Mouse (Mus musculus): Measurements from ENCODE around the gene Cdc42ep2. TPM values are rescaled to one million over a fixed set of nuclear protein-coding genes. Genes with fewer than 3 reads are reported as not detected.
"Not testable (repeated sequence)": the region's sequence is repeated elsewhere in the genome, so short reads cannot be mapped to it uniquely, and the experiment has no call there.

Gene Cdc42ep2
- polyA plus RNA-seq, 1 experiment from 2014 or later = 9.3 TPM

DNA sequence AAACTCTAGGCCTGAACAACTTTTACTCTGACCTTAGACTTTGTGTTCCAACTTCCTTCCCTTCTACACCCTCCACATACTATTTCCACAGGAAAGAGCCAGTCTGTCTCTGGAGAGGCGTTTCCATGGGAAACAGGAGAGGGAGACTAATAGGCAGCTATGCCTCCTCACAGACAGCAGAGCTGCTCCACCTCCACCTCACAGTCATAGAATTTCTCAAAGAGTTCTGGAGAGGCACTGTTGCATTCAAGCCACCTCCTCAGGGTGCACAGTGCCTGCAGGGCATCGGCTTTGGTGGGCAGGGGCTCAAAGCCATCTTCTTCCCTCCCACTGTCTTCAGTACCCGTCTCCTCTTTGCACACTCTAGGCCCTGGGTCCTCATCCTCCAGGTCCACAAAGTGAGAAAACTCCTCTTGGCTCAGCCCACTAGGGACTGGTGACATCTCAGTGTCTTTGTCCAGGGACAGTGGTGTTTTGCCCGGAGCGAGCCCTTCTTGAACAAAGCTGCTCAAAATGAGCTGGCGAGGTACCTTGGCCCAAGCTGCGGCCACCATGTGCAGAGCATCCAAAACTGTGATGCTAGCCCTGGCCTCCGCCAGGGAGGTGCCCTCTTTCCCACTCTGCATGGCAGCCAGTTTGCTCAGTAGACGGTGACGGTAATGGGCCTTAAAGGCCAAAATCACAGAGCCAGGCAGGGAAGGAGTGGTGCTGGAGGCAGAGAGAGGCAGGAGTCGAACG is 32.9 kb downstream of the Cdc42ep2 start:
- Histone ChIP-seq H3K36me3 (ENCODE audit: control insufficient read depth, insufficient read depth, low read length) (peaks cover 28% of the 10 kb centered on the region), H3K4me2 (ENCODE audit: low read length) (no peak overlapping the region), H3K27me3 (replicated peaks; ENCODE audit: control insufficient read depth, insufficient read depth, low read length) (no peaks in the 10 kb centered on the region), H3K27ac (ENCODE audit: low read depth) (no peak overlapping the region), H3K4me3 (ENCODE audit: low read depth, low read length) (no peak overlapping the region), H3K9ac (ENCODE audit: low read length) (no peak overlapping the region), H3K9me3 (ENCODE audit: control insufficient read depth, low read length) (no peaks in the 10 kb centered on the region), H3K4me1 (replicated peaks; ENCODE audit: control insufficient read depth, insufficient read depth, low read length) (peaks cover 6% of the 10 kb centered on the region)
- DNase-seq (ENCODE audit: low spot score) (no peak), ATAC-seq (replicated peaks; ENCODE audit: low FRiP score, low TSS enrichment, low read depth) (no peak)
- 95% methylated on average over 12 of the region's 12 CpGs for WGBS

DNA sequence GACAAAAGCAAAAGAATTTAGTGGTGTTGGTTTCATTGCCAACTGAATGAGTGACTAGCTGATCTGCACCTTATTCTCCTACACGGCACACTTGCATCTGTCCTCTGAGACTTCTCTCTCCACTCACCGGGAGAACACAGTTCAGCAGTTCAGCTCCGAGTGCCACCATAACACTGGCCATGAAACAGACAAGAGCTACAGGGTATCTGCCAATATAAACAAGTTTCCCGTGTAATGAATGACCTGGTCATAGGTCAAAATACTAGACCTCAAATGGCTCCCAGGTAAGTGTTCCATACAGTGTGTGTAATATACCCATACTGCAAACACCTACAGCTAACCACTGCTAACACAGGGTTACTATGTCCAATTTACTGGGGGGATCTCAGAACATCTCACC is 35.4 kb downstream of the Cdc42ep2 start:
- Histone ChIP-seq H3K9ac (ENCODE audit: low read length) (no peak overlapping the region), H3K4me1 (replicated peaks; ENCODE audit: control insufficient read depth, insufficient read depth, low read length) (peaks cover 6% of the 10 kb centered on the region), H3K9me3 (ENCODE audit: control insufficient read depth, low read length) (no peaks in the 10 kb centered on the region), H3K4me2 (ENCODE audit: low read length) (no peak overlapping the region), H3K36me3 (ENCODE audit: control insufficient read depth, insufficient read depth, low read length) (peaks cover 9% of the 10 kb centered on the region; the same call in 1 of the 2 replicates), H3K27me3 (replicated peaks; ENCODE audit: control insufficient read depth, insufficient read depth, low read length) (no peaks in the 10 kb centered on the region), H3K4me3 (ENCODE audit: low read depth, low read length) (no peak overlapping the region), H3K27ac (ENCODE audit: low read depth) (no peak overlapping the region)
- DNase-seq (ENCODE audit: low spot score) = no peak
- WGBS = 41% methylated on average over 4 of the region's 4 CpGs
- no peak for ATAC-seq (replicated peaks; ENCODE audit: low FRiP score, low TSS enrichment, low read depth)

GRCm38 (mm10) chr19:5887234-5887815 is 37.3 kb downstream of the Cdc42ep2 start:
- ATAC-seq (replicated peaks; ENCODE audit: low FRiP score, low TSS enrichment, low read depth) (no peak), DNase-seq (ENCODE audit: low spot score) (no peak)
- H3K27ac ChIP-seq (ENCODE audit: low read depth) = no peak overlapping the region
- no peak overlapping the region for H3K4me3 ChIP-seq (ENCODE audit: low read depth, low read length)
- peaks cover 5% of the 10 kb centered on the region; the same call in 1 of the 2 replicates for H3K36me3 ChIP-seq (ENCODE audit: control insufficient read depth, insufficient read depth, low read length)
- no peaks in the 10 kb centered on the region for H3K9me3 ChIP-seq (ENCODE audit: control insufficient read depth, low read length)
- WGBS = 61% methylated on average over 3 of the region's 3 CpGs
- H3K27me3 ChIP-seq (replicated peaks; ENCODE audit: control insufficient read depth, insufficient read depth, low read length) = no peaks in the 10 kb centered on the region
- no peaks in the 10 kb centered on the region for H3K4me1 ChIP-seq (replicated peaks; ENCODE audit: control insufficient read depth, insufficient read depth, low read length)
- no peak overlapping the region for H3K9ac ChIP-seq (ENCODE audit: low read length)
- H3K4me2 ChIP-seq (ENCODE audit: low read length) = no peak overlapping the region

- H3K27me3 ChIP-seq (replicated peaks; ENCODE audit: control insufficient read depth, insufficient read depth, low read length) = no peaks in the 10 kb centered on the region
- no peak for DNase-seq (ENCODE audit: low spot score)
- 61% methylated on average over 4 of the region's 4 CpGs for WGBS
- H3K36me3 ChIP-seq (ENCODE audit: control insufficient read depth, insufficient read depth, low read length) = no peaks in the 10 kb centered on the region
- H3K4me2 ChIP-seq (ENCODE audit: low read length) = no peak overlapping the region
- no peak for ATAC-seq (replicated peaks; ENCODE audit: low FRiP score, low TSS enrichment, low read depth)
- H3K4me1 ChIP-seq (replicated peaks; ENCODE audit: control insufficient read depth, insufficient read depth, low read length) = no peaks in the 10 kb centered on the region
- no peak overlapping the region for H3K4me3 ChIP-seq (ENCODE audit: low read depth, low read length)
- H3K9me3 ChIP-seq (ENCODE audit: control insufficient read depth, low read length) = no peaks in the 10 kb centered on the region
- H3K9ac ChIP-seq (ENCODE audit: low read length) = no peak overlapping the region
- H3K27ac ChIP-seq (ENCODE audit: low read depth) = no peak overlapping the region
These were observed 38.8 kb downstream of the Cdc42ep2 start for GRCm38 (mm10) chr19:5885838-5886237.

DNA sequence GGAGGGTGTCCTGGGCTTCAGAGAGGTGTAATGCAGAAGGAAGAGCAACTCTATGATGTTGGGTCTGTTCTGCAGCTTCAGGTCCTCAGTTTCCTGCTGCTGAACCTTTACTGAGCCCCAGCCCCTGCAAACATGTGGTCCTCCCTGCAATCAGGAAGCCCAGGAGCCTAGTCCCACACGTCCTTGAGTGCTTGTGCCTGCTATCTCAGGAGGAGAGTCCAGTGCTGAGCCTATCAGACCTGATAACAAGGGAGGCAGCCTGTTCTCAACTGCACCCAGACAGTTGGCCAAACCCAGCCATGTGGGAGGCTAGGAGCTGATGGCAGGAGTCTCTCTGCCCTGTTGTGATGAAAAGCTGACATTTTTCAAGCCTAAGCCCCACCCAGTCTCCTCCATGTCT is 40.7 kb downstream of the Cdc42ep2 start:
- no peaks in the 10 kb centered on the region for H3K27me3 ChIP-seq (replicated peaks; ENCODE audit: control insufficient read depth, insufficient read depth, low read length)
- H3K4me1 ChIP-seq (replicated peaks; ENCODE audit: control insufficient read depth, insufficient read depth, low read length) = no peaks in the 10 kb centered on the region
- H3K27ac ChIP-seq (ENCODE audit: low read depth) = no peak overlapping the region
- DNase-seq (ENCODE audit: low spot score) = no peak
- H3K4me2 ChIP-seq (ENCODE audit: low read length) = no peak overlapping the region
- no peak overlapping the region for H3K9ac ChIP-seq (ENCODE audit: low read length)
- H3K36me3 ChIP-seq (ENCODE audit: control insufficient read depth, insufficient read depth, low read length) = no peaks in the 10 kb centered on the region
- 23% methylated on average over 1 of the region's 1 CpGs for WGBS
- no peak overlapping the region for H3K4me3 ChIP-seq (ENCODE audit: low read depth, low read length)
- no peaks in the 10 kb centered on the region for H3K9me3 ChIP-seq (ENCODE audit: control insufficient read depth, low read length)
- no peak for ATAC-seq (replicated peaks; ENCODE audit: low FRiP score, low TSS enrichment, low read depth)

DNA sequence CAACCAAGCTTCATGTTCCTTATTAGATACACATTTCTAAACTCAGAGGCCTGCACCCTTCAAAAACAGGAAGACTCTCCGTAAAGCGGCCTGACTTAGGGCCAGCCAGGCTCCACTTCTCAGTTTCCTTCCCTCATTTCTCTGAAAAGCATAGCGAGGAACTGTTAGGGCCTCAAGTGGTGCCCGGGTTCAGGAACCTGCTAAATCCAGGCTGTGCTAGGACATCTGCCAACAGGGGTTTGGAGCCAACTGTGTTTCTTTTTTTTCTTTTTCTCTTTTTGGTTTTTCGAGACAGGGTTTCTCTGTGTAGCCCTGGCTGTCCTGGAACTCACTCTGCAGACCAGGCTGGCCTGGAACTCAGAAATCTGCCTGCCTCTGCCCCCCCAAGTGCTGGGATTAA is 42.5 kb downstream of the Cdc42ep2 start:
- not testable (repeated sequence) for DNase-seq (ENCODE audit: low spot score); ATAC-seq (replicated peaks; ENCODE audit: low FRiP score, low TSS enrichment, low read depth); H3K27me3 ChIP-seq (replicated peaks; ENCODE audit: control insufficient read depth, insufficient read depth, low read length); H3K9ac ChIP-seq (ENCODE audit: low read length); H3K36me3 ChIP-seq (ENCODE audit: control insufficient read depth, insufficient read depth, low read length); H3K4me2 ChIP-seq (ENCODE audit: low read length); H3K4me1 ChIP-seq (replicated peaks; ENCODE audit: control insufficient read depth, insufficient read depth, low read length); H3K4me3 ChIP-seq (ENCODE audit: low read depth, low read length); H3K27ac ChIP-seq (ENCODE audit: low read depth); H3K9me3 ChIP-seq (ENCODE audit: control insufficient read depth, low read length)
- 80% methylated on average over 5 of the region's 5 CpGs for WGBS

- WGBS = 90% methylated on average over 6 of the region's 6 CpGs
- Histone ChIP-seq H3K4me1 (replicated peaks; ENCODE audit: control insufficient read depth, insufficient read depth, low read length) (no peaks in the 10 kb centered on the region), H3K36me3 (ENCODE audit: control insufficient read depth, insufficient read depth, low read length) (no peaks in the 10 kb centered on the region), H3K27ac (ENCODE audit: low read depth) (no peak overlapping the region), H3K4me3 (ENCODE audit: low read depth, low read length) (no peak overlapping the region), H3K27me3 (replicated peaks; ENCODE audit: control insufficient read depth, insufficient read depth, low read length) (no peaks in the 10 kb centered on the region), H3K9ac (ENCODE audit: low read length) (no peak overlapping the region), H3K4me2 (ENCODE audit: low read length) (no peak overlapping the region), H3K9me3 (ENCODE audit: control insufficient read depth, low read length) (no peaks in the 10 kb centered on the region)
- DNase-seq (ENCODE audit: low spot score) = no peak
- ATAC-seq (replicated peaks; ENCODE audit: low FRiP score, low TSS enrichment, low read depth) = no peak
These were observed 43.5 kb downstream of the Cdc42ep2 start for GRCm38 (mm10) chr19:5881155-5881554.

DNA sequence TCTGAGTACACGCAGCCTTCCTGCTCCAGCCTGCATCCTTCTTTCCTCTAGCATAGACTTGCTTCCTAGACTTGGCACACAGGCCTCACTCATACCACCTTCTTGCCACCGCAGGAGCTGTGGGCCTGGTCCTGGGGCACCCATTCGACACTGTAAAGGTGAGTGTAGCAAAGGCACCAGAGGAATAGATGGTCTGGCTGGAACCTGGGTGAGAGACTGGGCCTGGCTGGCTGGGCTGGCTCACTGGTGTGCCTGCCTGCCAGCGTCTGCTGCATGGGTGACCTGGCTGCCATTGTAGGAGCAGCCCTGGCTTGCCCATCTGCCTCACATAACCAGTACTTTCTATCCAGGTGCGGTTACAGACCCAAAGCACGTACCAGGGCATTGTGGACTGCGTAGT is 44.9 kb downstream of the Cdc42ep2 start:
- H3K9ac ChIP-seq (ENCODE audit: low read length) = no peak overlapping the region
- no peak overlapping the region for H3K4me2 ChIP-seq (ENCODE audit: low read length)
- no peak overlapping the region for H3K27ac ChIP-seq (ENCODE audit: low read depth)
- H3K9me3 ChIP-seq (ENCODE audit: control insufficient read depth, low read length) = no peaks in the 10 kb centered on the region
- H3K4me3 ChIP-seq (ENCODE audit: low read depth, low read length) = no peak overlapping the region
- no peak for DNase-seq (ENCODE audit: low spot score)
- no peak for ATAC-seq (replicated peaks; ENCODE audit: low FRiP score, low TSS enrichment, low read depth)
- no peaks in the 10 kb centered on the region for H3K27me3 ChIP-seq (replicated peaks; ENCODE audit: control insufficient read depth, insufficient read depth, low read length)
- WGBS = 91% methylated on average over 7 of the region's 7 CpGs
- H3K4me1 ChIP-seq (replicated peaks; ENCODE audit: control insufficient read depth, insufficient read depth, low read length) = 0 out of 2 replicates have a peak, but pooled peaks cover 4% of the 10 kb centered on the region
- no peaks in the 10 kb centered on the region for H3K36me3 ChIP-seq (ENCODE audit: control insufficient read depth, insufficient read depth, low read length)

DNA sequence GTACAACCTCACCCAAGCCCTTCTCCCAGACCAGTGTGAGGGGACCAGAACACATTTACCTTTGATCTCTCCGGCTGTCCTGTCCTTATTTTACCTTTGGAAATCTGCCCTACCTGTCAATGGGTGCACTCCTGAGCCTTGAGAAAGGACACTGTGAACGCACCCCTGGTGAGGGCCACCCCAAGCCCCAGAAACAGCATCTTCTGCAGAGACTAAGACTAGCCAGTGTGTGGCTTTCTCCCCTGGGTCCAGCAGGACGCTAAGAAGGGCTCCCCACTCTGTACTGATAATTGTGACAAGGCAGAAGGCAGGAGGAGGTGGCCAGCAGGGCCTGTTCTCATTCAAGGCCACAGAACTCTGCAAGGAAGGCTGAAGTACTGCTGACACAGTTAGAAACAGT is 45.7 kb downstream of the Cdc42ep2 start:
- no peak overlapping the region for H3K27ac ChIP-seq (ENCODE audit: low read depth)
- no peaks in the 10 kb centered on the region for H3K36me3 ChIP-seq (ENCODE audit: control insufficient read depth, insufficient read depth, low read length)
- no peak overlapping the region for H3K4me3 ChIP-seq (ENCODE audit: low read depth, low read length)
- DNase-seq (ENCODE audit: low spot score) (no peak), ATAC-seq (replicated peaks; ENCODE audit: low FRiP score, low TSS enrichment, low read depth) (no peak)
- H3K9ac ChIP-seq (ENCODE audit: low read length) = no peak overlapping the region
- no peaks in the 10 kb centered on the region for H3K27me3 ChIP-seq (replicated peaks; ENCODE audit: control insufficient read depth, insufficient read depth, low read length)
- WGBS = 71% methylated on average over 3 of the region's 3 CpGs
- H3K4me2 ChIP-seq (ENCODE audit: low read length) = no peak overlapping the region
- peaks cover 11% of the 10 kb centered on the region for H3K4me1 ChIP-seq (replicated peaks; ENCODE audit: control insufficient read depth, insufficient read depth, low read length)
- no peaks in the 10 kb centered on the region for H3K9me3 ChIP-seq (ENCODE audit: control insufficient read depth, low read length)
